Mouse (Mus musculus) bone marrow macrophage, adult 2 months (primary cell): ENCODE data around the gene Spint1.

Source experiments
- CTCF ChIP-seq: IDR thresholded peaks from 2 replicates; pipeline ENCODE4 v1.5.1; 2012; ENCODE audit warnings: low read depth, mild to moderate bottlenecking, low read length, moderate library complexity
- POLR2A ChIP-seq: IDR thresholded peaks from 2 replicates; pipeline ENCODE4 v1.6.1; 2012; ENCODE audit warnings: mild to moderate bottlenecking, low read depth, low read length, borderline replicate concordance

DNA sequence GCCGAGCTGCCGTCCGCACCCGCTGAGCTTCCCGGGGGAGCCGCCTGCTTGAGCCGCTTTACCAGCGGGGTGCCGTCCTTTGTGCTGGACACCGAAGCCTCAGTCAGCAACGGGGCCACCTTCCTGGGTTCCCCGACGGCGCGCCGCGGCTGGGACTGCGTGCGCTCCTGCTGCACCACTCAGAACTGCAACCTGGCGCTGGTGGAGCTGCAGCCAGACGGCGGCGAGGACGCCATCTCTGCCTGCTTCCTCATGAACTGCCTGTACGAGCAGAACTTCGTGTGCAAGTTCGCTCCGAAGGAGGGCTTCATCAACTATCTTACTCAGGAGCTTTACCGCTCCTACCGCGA is 684 bp downstream of the Spint1 start:
- TF ChIP-seq POLR2A = no peak
- no peak for TF ChIP-seq CTCF
